Mouse (Mus musculus) Patski (cell line): Measurements from ENCODE around the gene Rara. TPM values are rescaled to one million over a fixed set of nuclear protein-coding genes. Genes with fewer than 3 reads are reported as not detected.

Experiments
- ATAC-seq: fragments of 100-300 bp; one replicate; pipeline ENCODE4 v1.8.0; 2021
- CTCF ChIA-PET: fragments of 350-600 bp; sonication (Branson Sonifier 250); formaldehyde crosslinking; loops from one replicate; lab custom pipeline; 2022; ENCODE audit warnings: inconsistent platforms; lab: Charles Lee
- POLR2A ChIA-PET: fragments of 350-600 bp; sonication (Branson Sonifier 250); formaldehyde crosslinking; loops from one replicate; lab custom pipeline; 2022; ENCODE audit warnings: antibody characterized with exemption, inconsistent platforms; lab: Charles Lee
- DNase-seq: peaks from one replicate; pipeline ENCODE4 v3.0.0-alpha.2; 2011; ENCODE audit warnings: low read depth, low spot score
- H3K27me3 ChIP-seq: fragments of 371-371 bp; one replicate; pipeline ENCODE4 v1.5.1; 2021
- CTCF ChIP-seq: fragments of 100-300 bp; IDR thresholded peaks from one replicate; pipeline ENCODE4 v1.5.1; 2021
- in situ Hi-C: fragments of 300-500 bp; cut with MboI; formaldehyde crosslinking; loops from 3 replicates; pipeline ENCODE4 v1.11.1; 2018; ENCODE audit warnings: low pct_unique_long_range_greater_than_20kb, mixed read lengths
- polyA plus RNA-seq: library from polyadenylated mRNA; unstranded; gene quantifications from one replicate; pipeline ENCODE4 v1.2.3, GENCODE M21; 2021

Gene Rara
- polyA plus RNA-seq, 1 experiment from 2014 or later = 31.2 TPM

DNA sequence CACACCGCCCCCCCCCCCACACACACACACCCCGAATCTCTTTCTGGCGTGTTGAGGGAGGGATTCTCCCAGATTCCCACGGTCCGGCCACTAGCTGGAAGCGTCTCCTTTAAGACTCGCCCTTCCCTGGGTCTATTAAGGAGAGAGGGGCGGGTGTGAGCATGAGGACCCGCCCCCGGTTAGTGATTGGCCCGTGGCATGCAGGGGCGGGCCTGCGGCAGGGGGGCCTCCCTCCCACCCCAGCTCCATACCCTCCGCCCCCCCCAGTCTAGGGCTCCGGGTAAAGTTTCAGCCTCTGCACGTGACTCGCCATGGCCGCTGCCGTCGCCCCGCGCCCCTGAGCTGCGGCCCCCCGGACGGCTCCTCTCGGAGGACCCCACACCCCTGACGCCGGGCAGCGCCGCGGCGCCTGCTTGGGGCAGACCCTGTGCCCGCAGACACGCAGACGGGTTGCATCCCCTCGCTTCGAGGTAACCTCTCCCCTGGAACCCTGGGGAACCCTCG, 9.8 kb downstream of the Rara start:
- ATAC-seq = peak; percentile 14
- in situ Hi-C loops = loop anchor here (5.0 to 10.0 kb wide), 2 partner anchors 35 to 233 kb away; partner anchors contain the start of gene Csf3
- ChIA-PET CTCF (interaction anchor here (0.8 to 2.0 kb wide), 3 partner anchors 11 to 26 kb away, joined by 3 to 6 read pairs (median 4); no protein-coding TSS in a partner anchor), POLR2A (interaction anchor here (0.9 to 1.5 kb wide), 4 partner anchors 8 to 32 kb away, joined by 3 to 10 read pairs (median 4); no protein-coding TSS in a partner anchor)
- TF ChIP-seq CTCF = no peak
- no peak for DNase-seq
- no peaks in the 10 kb centered on the region for H3K27me3 ChIP-seq

DNA sequence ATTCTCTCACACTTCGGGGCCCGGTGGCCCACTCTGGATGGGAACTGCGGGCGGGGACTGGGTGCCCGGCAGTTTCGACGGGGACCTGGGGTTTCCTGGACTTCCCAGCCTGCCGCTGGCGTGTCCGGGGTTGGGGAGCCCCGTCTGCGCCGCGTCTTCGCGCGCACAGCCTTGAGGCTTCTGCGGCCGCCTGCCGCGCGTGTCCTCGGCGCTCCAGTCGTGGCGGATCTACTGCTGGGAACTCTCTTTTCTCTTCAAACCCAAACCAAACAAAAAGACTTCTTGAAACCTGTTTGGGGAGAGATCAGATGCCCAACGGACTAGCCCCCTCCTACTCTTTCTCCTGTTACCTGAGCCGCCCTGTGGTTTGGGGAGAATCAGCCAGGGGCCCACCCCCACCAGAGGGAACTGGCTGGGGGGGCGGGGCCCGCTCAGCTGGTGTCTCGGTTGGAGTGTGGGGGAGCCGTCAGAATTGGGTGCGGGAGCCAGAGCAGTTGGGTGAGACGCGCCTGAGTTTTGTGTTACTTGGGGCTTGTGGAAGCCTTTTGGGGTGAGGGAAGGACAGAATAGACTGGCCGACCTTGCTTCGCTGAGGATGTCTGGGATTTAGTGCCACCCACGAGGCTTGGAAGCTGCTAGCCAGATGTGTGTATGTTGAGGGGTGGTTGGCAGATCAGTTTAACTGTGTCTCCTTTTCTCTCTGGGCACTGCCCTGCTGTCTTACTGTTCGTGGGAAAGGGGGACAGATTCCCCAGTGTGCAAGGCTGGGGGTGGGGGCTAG, 10.5 kb downstream of the Rara start:
- no peaks in the 10 kb centered on the region for H3K27me3 ChIP-seq
- no peak for TF ChIP-seq CTCF
- in situ Hi-C loops = loop anchor here (5.0 to 10.0 kb wide), 2 partner anchors 34 to 233 kb away; partner anchors contain the start of gene Csf3
- peak; percentile 2 for ATAC-seq
- POLR2A ChIA-PET = interaction anchor here (0.9 to 1.5 kb wide), 4 partner anchors 9 to 32 kb away, joined by 3 to 5 read pairs (median 4); no protein-coding TSS in a partner anchor
- CTCF ChIA-PET = interaction anchor here (2.0 kb wide), 1 partner anchor 26 kb away, joined by 6 read pairs; no protein-coding TSS in a partner anchor
- no peak for DNase-seq

GRCm38 (mm10) chr11:98938701-98939083, 11.1 kb downstream of the Rara start:
- ChIA-PET POLR2A (interaction anchor here (0.9 to 1.5 kb wide), 4 partner anchors 10 to 31 kb away, joined by 3 to 5 read pairs (median 4); no protein-coding TSS in a partner anchor), CTCF (interaction anchor here (1.0 kb wide), 1 partner anchor 25 kb away, joined by 4 read pairs; no protein-coding TSS in a partner anchor)
- ATAC-seq (no peak), DNase-seq (no peak)
- H3K27me3 ChIP-seq = no peaks in the 10 kb centered on the region
- in situ Hi-C loops = loop anchor here (5.0 to 10.0 kb wide), 2 partner anchors 34 to 234 kb away; partner anchors contain the start of gene Csf3
- no peak for TF ChIP-seq CTCF

- no peak for DNase-seq
- ChIA-PET CTCF (interaction anchor here (1.0 kb wide), 1 partner anchor 24 kb away, joined by 4 read pairs; no protein-coding TSS in a partner anchor), POLR2A (interaction anchor here (0.9 to 1.5 kb wide), 3 partner anchors 11 to 150 kb away, joined by 3 to 5 read pairs (median 4); no protein-coding TSS in a partner anchor)
- TF ChIP-seq CTCF = no peak
- H3K27me3 ChIP-seq = no peaks in the 10 kb centered on the region
- no peak for ATAC-seq
- in situ Hi-C loops = loop anchor here (5.0 to 10.0 kb wide), 2 partner anchors 33 to 235 kb away; partner anchors contain the start of gene Csf3
These were observed 11.7 kb downstream of the Rara start for GRCm38 (mm10) chr11:98939084-98939952.

DNA sequence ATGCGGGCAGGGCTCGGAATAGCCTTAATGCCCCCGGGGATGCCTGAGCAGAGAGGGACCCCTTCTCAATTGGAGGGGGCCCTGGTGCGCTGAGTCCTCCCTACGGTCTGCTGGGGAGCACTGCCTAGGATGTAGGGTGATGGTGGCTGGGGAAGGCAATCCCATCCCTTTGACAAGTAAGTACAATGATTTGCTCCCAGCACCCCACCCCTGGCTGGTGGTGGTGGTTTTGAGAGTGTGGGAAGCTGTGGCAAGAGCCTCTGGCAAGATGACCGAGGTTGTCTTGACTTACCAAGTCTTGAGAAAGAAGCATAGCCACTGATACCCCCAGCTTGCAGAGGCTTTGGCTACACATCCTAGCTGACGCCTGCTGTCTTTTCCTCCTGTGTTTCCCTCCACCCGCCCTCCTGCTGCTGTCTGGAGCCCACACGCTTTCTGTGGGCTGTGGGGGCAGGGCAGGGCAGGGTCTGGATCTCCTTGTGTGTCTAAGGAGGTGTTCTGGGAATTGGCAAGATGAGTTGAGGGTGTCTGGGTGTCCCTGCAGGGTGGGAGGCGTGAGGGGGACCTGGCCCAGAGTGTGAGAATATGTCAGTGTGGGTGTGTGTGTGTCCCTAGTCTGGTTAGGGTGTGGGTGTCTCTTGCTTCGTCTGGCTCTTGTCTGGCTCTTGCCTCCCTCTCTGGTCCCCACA, 12.5 kb downstream of the Rara start:
- TF ChIP-seq CTCF = no peak

DNA sequence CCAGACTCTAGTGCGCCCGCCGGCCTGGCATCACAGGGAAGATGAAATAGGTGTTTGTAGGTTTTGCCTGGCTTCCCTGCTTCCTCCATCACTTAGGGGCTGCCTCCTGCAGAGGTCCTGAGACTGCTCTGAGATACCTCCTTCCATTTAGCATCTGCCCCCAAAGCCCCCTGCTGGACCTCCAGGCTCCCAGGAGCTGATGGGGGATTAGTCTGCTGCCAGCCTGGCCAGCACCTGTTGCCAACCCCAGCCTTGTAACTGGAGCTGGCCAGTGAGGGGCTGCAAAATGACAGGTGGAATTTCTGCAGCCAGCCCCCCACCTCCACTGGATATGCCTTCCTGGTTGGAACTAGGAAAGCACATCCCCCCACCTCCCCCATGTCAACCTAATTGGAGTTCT, 13.2 kb downstream of the Rara start:
- ATAC-seq (no peak), DNase-seq (no peak)
- H3K27me3 ChIP-seq = no peaks in the 10 kb centered on the region
- in situ Hi-C loops = no loop called here
- no peak for TF ChIP-seq CTCF
- ChIA-PET CTCF (interaction anchor here (1.1 to 1.9 kb wide), 2 partner anchors 9 kb away, joined by 3 to 4 read pairs; no protein-coding TSS in a partner anchor), POLR2A (interaction anchor here (0.6 to 1.7 kb wide), 2 partner anchors 22 to 220 kb away, joined by 4 to 6 read pairs; no protein-coding TSS in a partner anchor)

More for the DNA sequence above, 12.5 kb downstream of the Rara start:
- ChIA-PET CTCF (interaction anchor here (1.1 to 1.9 kb wide), 2 partner anchors 9 to 10 kb away, joined by 3 to 4 read pairs; no protein-coding TSS in a partner anchor), POLR2A (interaction anchor here (0.6 to 0.9 kb wide), 2 partner anchors 151 to 219 kb away, joined by 4 to 5 read pairs; no protein-coding TSS in a partner anchor)
- ATAC-seq (no peak), DNase-seq (no peak)
- no peaks in the 10 kb centered on the region for H3K27me3 ChIP-seq
- in situ Hi-C loops = loop anchor here (5.0 to 10.0 kb wide), 2 partner anchors 32 to 235 kb away; partner anchors contain the start of gene Csf3

DNA sequence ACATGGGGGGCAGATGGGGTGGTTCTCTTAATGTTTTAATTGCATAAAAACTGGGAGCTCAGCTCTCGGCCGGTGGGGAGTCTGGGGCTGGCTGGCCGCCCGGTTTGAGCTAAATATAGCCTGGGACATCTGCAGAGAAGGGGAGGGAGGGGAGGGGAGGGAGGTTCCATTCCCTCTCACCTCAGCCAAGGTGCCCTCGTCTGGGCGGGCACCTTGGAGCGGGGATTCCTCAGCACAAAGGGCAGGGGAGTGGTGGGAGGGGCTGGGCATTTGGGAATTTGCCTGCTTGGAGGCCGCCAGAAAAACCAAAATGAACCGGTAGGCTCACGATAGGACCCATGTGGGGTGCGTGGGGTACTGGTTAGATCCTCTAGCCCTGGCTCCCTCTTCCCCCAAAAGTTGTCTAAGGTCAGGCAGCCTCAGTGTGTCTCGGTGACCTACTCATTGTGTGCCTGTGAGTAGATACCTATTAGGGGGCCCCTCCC, 13.8 kb downstream of the Rara start:
- ATAC-seq (no peak), DNase-seq (no peak)
- no peaks in the 10 kb centered on the region for H3K27me3 ChIP-seq
- TF ChIP-seq CTCF = no peak
- ChIA-PET CTCF (interaction anchor here (1.9 kb wide), 1 partner anchor 10 kb away, joined by 4 read pairs; no protein-coding TSS in a partner anchor), POLR2A (interaction anchor here (0.7 to 1.7 kb wide), 4 partner anchors 9 to 22 kb away, joined by 3 to 6 read pairs (median 4); no protein-coding TSS in a partner anchor)
- in situ Hi-C loops = no loop called here

- POLR2A ChIA-PET = interaction anchor here (0.7 to 1.7 kb wide), 5 partner anchors 8 to 21 kb away, joined by 3 to 6 read pairs (median 5); no protein-coding TSS in a partner anchor
- ATAC-seq (no peak), DNase-seq (no peak)
- CTCF ChIA-PET = interaction anchor here (1.9 kb wide), 1 partner anchor 11 kb away, joined by 4 read pairs; no protein-coding TSS in a partner anchor
- TF ChIP-seq CTCF = no peak
- H3K27me3 ChIP-seq = no peaks in the 10 kb centered on the region
- in situ Hi-C loops = no loop called here
These were observed 14.4 kb downstream of the Rara start for GRCm38 (mm10) chr11:98941826-98942550.
